Mouse (Mus musculus) heart, embryonic 14.5 days (tissue): Measurements from ENCODE around the gene Cxcr4. TPM values are rescaled to one million over a fixed set of nuclear protein-coding genes. Genes with fewer than 3 reads are reported as not detected.

Source experiments
- ATAC-seq: fragments of 200-750 bp; cut with Nextera tagmentation; 2 replicates; pipeline ENCODE4 v1.8.0; 2017; ENCODE audit warnings: low read depth, moderate TSS enrichment; ENCODE audit not compliant: insufficient number of reproducible peaks, insufficient read depth, low FRiP score
- H3K27ac ChIP-seq, 2 experiments: fragments of 200-500 bp in 1 of 2; fragments of 300-500 bp in 1 of 2; sonication (generic) in 1 of 2; replicated peaks in 1 of 2; 2 replicates each; pipeline ENCODE4 v1.5.1; 2012 to 2014; ENCODE audit warnings: low read depth in 2 of 2, low read length in 2 of 2, control low read depth in 1 of 2, mild to moderate bottlenecking in 1 of 2, mixed read lengths in 1 of 2; ENCODE audit not compliant: control insufficient read depth in 1 of 2, insufficient read depth in 1 of 2
- H3K27me3 ChIP-seq: fragments of 300-500 bp; sonication (generic); 2 replicates; pipeline ENCODE4 v1.6.1; 2014; ENCODE audit warnings: mild to moderate bottlenecking, low read length, control low read depth; ENCODE audit not compliant: control insufficient read depth, insufficient read depth
- H3K36me3 ChIP-seq: fragments of 300-500 bp; sonication (generic); 2 replicates; pipeline ENCODE4 v1.6.1; 2014; ENCODE audit warnings: mild to moderate bottlenecking, control low read depth, low read length, mixed read lengths; ENCODE audit not compliant: control insufficient read depth, insufficient read depth
- H3K4me1 ChIP-seq, 2 experiments: fragments of 200-500 bp in 1 of 2; fragments of 300-500 bp in 1 of 2; sonication (generic) in 1 of 2; 2 replicates each; pipeline ENCODE4 v1.6.1; 2012 to 2014; ENCODE audit warnings: low read length in 2 of 2, control low read depth in 1 of 2, mixed read lengths in 1 of 2; ENCODE audit not compliant: control insufficient read depth in 2 of 2, insufficient read depth in 2 of 2
- H3K4me2 ChIP-seq: fragments of 300-500 bp; sonication (generic); 2 replicates; pipeline ENCODE4 v1.6.1; 2014; ENCODE audit warnings: mild to moderate bottlenecking, low read length
- H3K4me3 ChIP-seq, 2 experiments: fragments of 200-500 bp in 1 of 2; fragments of 300-500 bp in 1 of 2; sonication (generic) in 1 of 2; 2 replicates each; pipeline ENCODE4 v1.5.1; 2012 to 2014; ENCODE audit warnings: low read length in 2 of 2, mild to moderate bottlenecking in 2 of 2, control low read depth in 1 of 2, low read depth in 1 of 2, moderate library complexity in 1 of 2; ENCODE audit not compliant: control insufficient read depth in 1 of 2, insufficient read depth in 1 of 2
- H3K9ac ChIP-seq: fragments of 300-500 bp; sonication (generic); 2 replicates; pipeline ENCODE4 v1.6.1; 2014; ENCODE audit warnings: mild to moderate bottlenecking, low read length
- H3K9me3 ChIP-seq: fragments of 300-500 bp; sonication (generic); 2 replicates; pipeline ENCODE4 v1.6.1; 2016; ENCODE audit warnings: low read length, control low read depth; ENCODE audit not compliant: control insufficient read depth
- WGBS: fragments of 180-500 bp; shearing (Covaris S2); extraction: QIAGEN DNeasy Blood & Tissue Kit; methylation state at CpG from one replicate; pipeline ENCODE4 v1.1.7; 2014; 5-methylcytosine and 5-hydroxymethylcytosine counted together
- polyA plus RNA-seq: library from polyadenylated mRNA; unstranded; fragments of >200 nt; fragmentation: Nextera tagmentation; extraction: Ambion mirVana; gene quantifications from 2 replicates; pipeline ENCODE4 v1.2.1, GENCODE M21; 2014

The Cxcr4 gene
- polyA plus RNA-seq, 1 experiment from 2014 or later, result 2.4 TPM

GRCm38 (mm10) chr1:128607423-128607822 lies 15.3 kb upstream of the Cxcr4 start:
- Histone ChIP-seq H3K9ac (no peak overlapping the region), H3K4me1 (peaks cover 0 to 2% of the 10 kb centered on the region in 2 experiments; a peak in 1 of 4 replicates), H3K4me3 (no peak overlapping the region), H3K27me3 (no peaks in the 10 kb centered on the region), H3K36me3 (no peaks in the 10 kb centered on the region), H3K27ac (no peak overlapping the region), H3K4me2 (no peak overlapping the region), H3K9me3 (no peaks in the 10 kb centered on the region)
- ATAC-seq, result no peak
- 64% methylated on average over 3 of the region's 3 CpGs for WGBS

DNA sequence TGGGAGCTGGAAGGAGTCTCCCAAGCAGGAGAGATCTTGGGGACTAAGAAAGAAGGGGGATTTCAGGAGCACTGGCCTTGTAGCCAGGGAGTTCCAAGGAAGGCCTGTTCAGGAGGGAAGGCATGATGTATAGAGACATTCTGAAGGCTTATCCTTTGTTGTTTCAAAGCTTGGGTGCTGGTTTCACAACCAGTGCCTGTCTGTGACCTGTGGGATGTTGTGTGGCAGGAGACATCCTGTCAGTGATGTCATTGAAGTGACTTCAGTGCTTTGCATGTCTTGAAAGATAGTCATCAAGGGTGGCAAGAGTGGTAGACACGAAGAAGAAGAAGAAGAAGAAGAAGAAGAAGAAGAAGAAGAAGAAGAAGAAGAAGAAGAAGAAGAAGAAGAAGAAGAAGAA lies 13.7 kb upstream of the Cxcr4 start:
- no peak for ATAC-seq
- Histone ChIP-seq H3K27me3 (no peaks in the 10 kb centered on the region), H3K9me3 (no peaks in the 10 kb centered on the region), H3K4me1 (no peaks in the 10 kb centered on the region; a peak in 1 of 4 replicates), H3K4me2 (no peak overlapping the region), H3K4me3 (no peak overlapping the region), H3K36me3 (no peaks in the 10 kb centered on the region), H3K27ac (no peak overlapping the region), H3K9ac (no peak overlapping the region)
- 85% methylated on average over 1 of the region's 1 CpGs for WGBS

DNA sequence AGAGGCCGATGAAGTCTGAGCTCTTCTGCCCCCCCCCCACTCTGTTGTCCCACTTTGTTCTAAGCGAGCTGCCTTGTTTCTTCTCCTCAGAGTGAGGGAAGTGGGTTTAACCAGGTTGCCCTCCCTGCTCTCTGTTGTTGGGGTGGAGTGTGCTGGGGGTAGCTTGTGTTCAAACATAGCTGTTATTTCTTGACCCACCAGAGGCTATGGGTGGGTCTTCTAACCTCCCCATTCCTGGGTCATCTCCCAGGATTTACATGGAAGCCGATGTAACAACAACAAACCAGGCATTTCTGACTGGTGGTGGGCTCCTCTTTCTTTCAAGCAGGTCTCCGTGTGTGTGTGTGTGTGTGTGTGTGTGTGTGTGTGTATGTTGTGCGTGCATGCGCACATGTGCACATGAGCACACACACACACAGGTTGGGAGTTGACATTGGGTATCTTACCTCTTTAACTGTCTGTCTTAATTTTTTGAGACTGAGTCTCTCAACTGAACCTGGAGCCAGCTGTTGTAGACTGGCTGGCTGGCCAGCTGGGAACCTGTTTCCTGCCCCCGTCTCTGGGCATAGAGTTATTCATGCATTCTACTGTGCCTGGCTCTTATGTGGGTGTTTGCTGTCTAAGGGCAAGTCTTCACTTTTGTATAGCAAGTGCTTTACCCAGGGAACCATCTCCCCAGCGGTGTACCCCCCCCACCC lies 10.7 kb upstream of the Cxcr4 start:
- ATAC-seq, result no peak
- H3K4me3 ChIP-seq, result no peak overlapping the region
- H3K27ac ChIP-seq, result no peak overlapping the region
- no peaks in the 10 kb centered on the region for H3K36me3 ChIP-seq
- no peak overlapping the region for H3K4me2 ChIP-seq
- H3K27me3 ChIP-seq, result no peaks in the 10 kb centered on the region
- H3K9ac ChIP-seq, result no peak overlapping the region
- no peaks in the 10 kb centered on the region; a peak in 1 of 4 replicates for H3K4me1 ChIP-seq
- WGBS, result 81% methylated on average over 8 of the region's 8 CpGs
- H3K9me3 ChIP-seq, result no peaks in the 10 kb centered on the region

DNA sequence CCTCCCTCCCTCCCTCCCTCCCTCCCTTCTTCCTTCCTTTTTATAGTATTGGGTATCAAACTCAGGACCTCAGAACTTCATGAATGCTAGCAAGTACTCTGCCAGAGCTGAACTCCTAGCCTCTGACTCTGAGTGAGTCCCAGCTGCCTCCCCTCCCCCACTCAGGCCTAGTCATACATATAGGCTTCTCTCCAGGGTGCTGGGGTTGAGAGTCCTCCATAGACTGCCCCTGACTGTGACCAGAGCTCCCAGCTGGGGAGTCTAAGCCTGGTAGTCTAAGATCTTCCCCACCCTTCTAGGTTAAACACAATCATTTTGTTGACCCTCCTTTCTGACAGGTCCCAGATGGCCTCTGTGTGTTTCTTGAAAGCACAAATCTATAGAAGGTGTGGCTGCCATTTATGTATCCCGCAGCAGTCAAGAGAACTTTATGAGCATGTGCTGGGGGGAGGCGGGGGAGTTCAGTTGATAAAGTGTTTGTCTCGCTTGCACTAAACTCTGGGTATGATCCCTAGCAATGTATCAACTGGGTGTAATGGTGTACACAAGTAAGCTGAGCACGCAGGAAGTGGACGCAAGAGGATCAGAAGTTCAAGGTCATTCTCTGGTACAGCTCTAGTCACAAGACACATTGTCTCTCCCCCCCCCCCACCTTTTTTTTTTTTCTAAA lies 10.1 kb upstream of the Cxcr4 start:
- Histone ChIP-seq H3K27ac (no peak overlapping the region), H3K4me1 (no peaks in the 10 kb centered on the region; a peak in 1 of 4 replicates), H3K36me3 (no peaks in the 10 kb centered on the region), H3K9ac (no peak overlapping the region), H3K4me2 (no peak overlapping the region), H3K27me3 (no peaks in the 10 kb centered on the region), H3K9me3 (no peaks in the 10 kb centered on the region), H3K4me3 (no peak overlapping the region)
- WGBS, result 84% methylated on average over 5 of the region's 5 CpGs
- no peak for ATAC-seq

- no peak overlapping the region for H3K4me3 ChIP-seq
- H3K27me3 ChIP-seq, result no peaks in the 10 kb centered on the region
- no peaks in the 10 kb centered on the region for H3K36me3 ChIP-seq
- ATAC-seq, result no peak
- no peak overlapping the region for H3K9ac ChIP-seq
- WGBS, result 71% methylated on average over 5 of the region's 5 CpGs
- H3K9me3 ChIP-seq, result no peaks in the 10 kb centered on the region
- H3K4me2 ChIP-seq, result no peak overlapping the region
- H3K4me1 ChIP-seq, result no peaks in the 10 kb centered on the region; a peak in 1 of 4 replicates
- no peak overlapping the region for H3K27ac ChIP-seq
Observed at GRCm38 (mm10) chr1:128601307-128601706, 9.2 kb upstream of the Cxcr4 start.

DNA sequence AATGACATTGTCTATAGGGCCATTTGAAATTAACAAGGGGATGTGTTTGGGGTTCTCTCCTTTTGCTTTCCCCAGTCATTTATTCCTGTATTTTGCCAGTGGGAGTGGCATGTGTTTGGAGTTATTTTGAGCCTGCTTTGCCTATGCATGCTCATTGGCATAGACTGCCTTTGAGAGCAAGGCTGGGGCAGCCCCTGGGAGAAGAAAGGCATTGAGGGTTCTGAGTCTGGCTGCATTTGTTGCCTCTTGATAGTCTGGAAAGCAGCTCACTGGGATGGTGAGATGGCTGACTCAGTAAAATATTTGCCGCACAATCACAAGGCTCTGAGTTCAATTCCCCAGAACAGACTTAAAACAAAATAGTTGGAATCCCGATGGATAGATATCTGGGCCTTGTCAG lies 8.5 kb upstream of the Cxcr4 start:
- Histone ChIP-seq H3K9ac (no peak overlapping the region), H3K4me2 (no peak overlapping the region)
- 82% methylated on average over 2 of the region's 2 CpGs for WGBS

DNA sequence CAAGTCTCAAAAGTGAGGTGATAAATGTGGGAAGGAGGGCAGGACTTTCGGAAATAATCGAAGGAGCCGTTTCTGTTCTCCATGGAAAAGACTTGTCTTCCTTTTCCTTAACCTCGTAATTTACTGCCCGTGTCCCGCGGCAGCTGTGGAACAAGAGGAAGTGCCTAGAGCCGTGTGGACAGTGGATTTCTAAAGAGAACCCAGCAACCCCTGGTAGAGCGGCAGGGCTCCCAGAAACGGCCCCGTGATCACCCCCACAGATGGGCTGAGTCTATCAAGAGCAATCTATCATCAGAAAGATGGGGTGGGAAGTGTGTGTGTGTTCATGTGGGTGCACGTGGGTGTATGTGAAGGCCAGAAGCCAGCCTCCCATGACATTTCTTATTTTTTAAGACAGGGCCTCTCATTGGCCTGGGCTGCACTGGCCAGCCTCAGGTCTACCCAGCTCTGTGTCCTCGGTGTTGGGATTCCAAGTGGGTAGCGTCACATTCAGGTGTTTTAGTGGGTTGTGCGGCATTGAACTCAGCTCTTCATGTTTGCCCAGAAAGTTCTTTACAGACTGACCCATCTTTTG lies 5.2 kb upstream of the Cxcr4 start:
- H3K27me3 ChIP-seq, result peaks cover 27% of the 10 kb centered on the region

More for the DNA sequence above, 8.5 kb upstream of the Cxcr4 start:
- ATAC-seq, result no peak
- H3K27me3 ChIP-seq, result peaks cover 6% of the 10 kb centered on the region
- H3K4me1 ChIP-seq, result no peaks in the 10 kb centered on the region; a peak in 1 of 4 replicates
- no peaks in the 10 kb centered on the region for H3K9me3 ChIP-seq
- H3K27ac ChIP-seq, result no peak overlapping the region
- no peak overlapping the region for H3K4me3 ChIP-seq
- no peaks in the 10 kb centered on the region for H3K36me3 ChIP-seq

More for the DNA sequence above, 5.2 kb upstream of the Cxcr4 start:
- Histone ChIP-seq H3K9me3 (no peaks in the 10 kb centered on the region), H3K36me3 (no peaks in the 10 kb centered on the region), H3K4me1 (peaks cover 8 to 18% of the 10 kb centered on the region in 2 experiments; a peak in 3 of 4 replicates), H3K9ac (no peak overlapping the region), H3K4me3 (no peak overlapping the region), H3K4me2 (no peak overlapping the region), H3K27ac (no peak overlapping the region)
- 74% methylated on average over 15 of the region's 15 CpGs for WGBS
- no peak for ATAC-seq
